In genomic region chr9:22116740-22117426, GRCm38 (mm10) we compare ENCODE assay signal across 8 mouse cellular contexts. TPM values are rescaled to one million over a fixed set of nuclear protein-coding genes. Genes with fewer than 3 reads are reported as not detected.
DNase-seq lines count a peak whose midpoint lies in the region; ATAC-seq and TF ChIP-seq lines count a peak whose summit lies in the region.

Gene Elof1 (minus strand): TSS chr9:22117172.

- peak; percentile 99 for DNase-seq in brain, embryonic 14.5 days (ENCODE audit: low read depth)
- peak; percentile 92 for DNase-seq in liver, adult 2 months (ENCODE audit: extremely low read depth, low read depth, low spot score)
- DNase-seq in splenic B cell, adult 2 months (ENCODE audit: low read depth, low spot score): peak; percentile 97

- under 1% methylated on average over 52 of the region's 52 CpGs for WGBS in heart, embryonic 11.5 days (ENCODE audit: insufficient replicate concordance)
- WGBS in kidney, embryonic 16.5 days: 0% methylated on average over 52 of the region's 52 CpGs
- under 1% methylated on average over 52 of the region's 52 CpGs for WGBS in liver, adult 2 months

- TF ChIP-seq POLR2A in brain, embryonic 14.5 days (IDR thresholded peaks at IDR 0.05; ENCODE audit: borderline replicate concordance, extremely low read depth, insufficient read depth, insufficient read length, poor library complexity, severe bottlenecking): 0 out of 2 replicates have a peak, but pooled peaks have one; percentile 46
- 0 out of 2 replicates have a peak, but pooled peaks have one; percentile 46 for TF ChIP-seq POLR2A in liver, adult 2 months (IDR thresholded peaks at IDR 0.05; ENCODE audit: extremely low read depth, insufficient read depth, low read length)
- TF ChIP-seq POLR2A in myocyte (IDR thresholded peaks at IDR 0.05; ENCODE audit: insufficient read length, low read depth): peak; percentile 67

- H3K79me2 ChIP-seq in C2C12 (ENCODE audit: control insufficient read depth, insufficient read depth) (peaks cover 30% of the 10 kb centered on the region), myocyte (ENCODE audit: control insufficient read depth, insufficient read depth) (peaks cover 14% of the 10 kb centered on the region)
- H3K79me2 ChIP-seq in liver, adult 2 months (ENCODE audit: control insufficient read depth, insufficient read depth, low read length): peaks cover 3% of the 10 kb centered on the region; the same call in 1 of the 2 replicates

- H3ac ChIP-seq in C2C12 (ENCODE audit: control insufficient read depth, insufficient read length, low read depth) (peak within 1 kb of the TSS; percentile 78), myocyte (ENCODE audit: control insufficient read depth, insufficient read length) (peak within 1 kb of the TSS; percentile 24)

- H3K9me3 ChIP-seq in erythroblast, embryonic 14.5 days (ENCODE audit: control insufficient read depth, low read length): no peaks in the 10 kb centered on the region
- H3K9me3 ChIP-seq in heart, embryonic 11.5 days (replicated peaks; ENCODE audit: control insufficient read depth, low read length): no peaks in the 10 kb centered on the region
- H3K9me3 ChIP-seq in kidney, embryonic 16.5 days (ENCODE audit: low read length): no peaks in the 10 kb centered on the region

- H3K27ac ChIP-seq in heart, embryonic 11.5 days (ENCODE audit: low read depth, low read length): peak within 1 kb of the TSS; percentile 64
- peak within 1 kb of the TSS; percentile 43; the same call in 1 of the 2 replicates for H3K27ac ChIP-seq in kidney, embryonic 16.5 days (ENCODE audit: low read length)
- peak within 1 kb of the TSS; percentile 72 for H3K27ac ChIP-seq in liver, adult 2 months (replicated peaks; ENCODE audit: insufficient read depth, low read depth, low read length)

- H3K27me3 ChIP-seq in C2C12 (ENCODE audit: control insufficient read depth, insufficient read depth, insufficient read length): no peaks in the 10 kb centered on the region
- no peaks in the 10 kb centered on the region for H3K27me3 ChIP-seq in erythroblast, embryonic 14.5 days (ENCODE audit: control insufficient read depth)
- no peaks in the 10 kb centered on the region for H3K27me3 ChIP-seq in heart, embryonic 11.5 days (ENCODE audit: control insufficient read depth, insufficient read depth, low read length)
- no peaks in the 10 kb centered on the region for H3K27me3 ChIP-seq in kidney, embryonic 16.5 days (ENCODE audit: insufficient read depth, low read length)
- no peaks in the 10 kb centered on the region for H3K27me3 ChIP-seq in liver, adult 2 months (ENCODE audit: control insufficient read depth, insufficient read depth, low read length)
- peaks cover 9% of the 10 kb centered on the region for H3K27me3 ChIP-seq in myocyte (ENCODE audit: control insufficient read depth, insufficient read depth, insufficient read length)
- no peaks in the 10 kb centered on the region for H3K27me3 ChIP-seq in splenic B cell, adult 2 months (ENCODE audit: control insufficient read depth, insufficient read depth, low read length, poor library complexity, severe bottlenecking)

- peak; percentile 86 for ATAC-seq in heart, embryonic 11.5 days (replicated peaks; ENCODE audit: insufficient number of reproducible peaks, low FRiP score, low TSS enrichment)
- peak; percentile 96 for ATAC-seq in kidney, embryonic 16.5 days (ENCODE audit: low FRiP score, low TSS enrichment)

- peak within 1 kb of the TSS; percentile 89 for H3K9ac ChIP-seq in heart, embryonic 11.5 days (ENCODE audit: low read depth, low read length)
- peak within 1 kb of the TSS; percentile 87 for H3K9ac ChIP-seq in kidney, embryonic 16.5 days (replicated peaks; ENCODE audit: low read length)
- H3K9ac ChIP-seq in liver, adult 2 months (ENCODE audit: low read depth, low read length): peak within 1 kb of the TSS; percentile 88

- H3K4me1 ChIP-seq in erythroblast, embryonic 14.5 days (ENCODE audit: control insufficient read depth): peaks cover 47% of the 10 kb centered on the region
- H3K4me1 ChIP-seq in heart, embryonic 11.5 days (ENCODE audit: control insufficient read depth, insufficient read depth, low read length): peaks cover 10% of the 10 kb centered on the region
- H3K4me1 ChIP-seq in kidney, embryonic 16.5 days (ENCODE audit: insufficient read depth, low read length): peaks cover 14% of the 10 kb centered on the region
- peaks cover 7% of the 10 kb centered on the region; the same call in 1 of the 2 replicates for H3K4me1 ChIP-seq in liver, adult 2 months (ENCODE audit: control insufficient read depth, insufficient read depth, low read length)

- H3K79me3 ChIP-seq in C2C12 (ENCODE audit: low read depth): peaks cover 16% of the 10 kb centered on the region

- H3K4me3 ChIP-seq in C2C12 (ENCODE audit: insufficient read depth, poor library complexity, severe bottlenecking) (peak within 1 kb of the TSS; percentile 61), myocyte (peak within 1 kb of the TSS; percentile 44)
- peak within 1 kb of the TSS; percentile 83 for H3K4me3 ChIP-seq in erythroblast, embryonic 14.5 days (replicated peaks)
- H3K4me3 ChIP-seq in heart, embryonic 11.5 days (ENCODE audit: low read depth, low read length): peak within 1 kb of the TSS; percentile 90
- peak within 1 kb of the TSS; percentile 89 for H3K4me3 ChIP-seq in kidney, embryonic 16.5 days (ENCODE audit: low read length)
- peak within 1 kb of the TSS; percentile 83 for H3K4me3 ChIP-seq in liver, adult 2 months (ENCODE audit: insufficient read depth, low read depth, low read length)

- H3K4me2 ChIP-seq in heart, embryonic 11.5 days: peak within 1 kb of the TSS; percentile 91
- H3K4me2 ChIP-seq in kidney, embryonic 16.5 days (replicated peaks; ENCODE audit: low read depth, low read length): peak within 1 kb of the TSS; percentile 83
- peak within 1 kb of the TSS; percentile 96 for H3K4me2 ChIP-seq in myocyte (ENCODE audit: low read depth)

- no peak for TF ChIP-seq CTCF in C2C12 (IDR thresholded peaks at IDR 0.05; ENCODE audit: control insufficient read depth, insufficient read depth, insufficient read length)
- no peak; the same call in 1 of the 2 replicates for TF ChIP-seq CTCF in brain, embryonic 14.5 days (IDR thresholded peaks at IDR 0.05; ENCODE audit: borderline replicate concordance, extremely low read depth, insufficient read depth, insufficient read length)
- no peak for TF ChIP-seq CTCF in liver, adult 2 months (IDR thresholded peaks at IDR 0.05; ENCODE audit: low read depth, low read length)

- peaks cover 15% of the 10 kb centered on the region for H3K36me3 ChIP-seq in C2C12 (ENCODE audit: control insufficient read depth, insufficient read depth)
- H3K36me3 ChIP-seq in erythroblast, embryonic 14.5 days (ENCODE audit: control insufficient read depth): peaks cover 34% of the 10 kb centered on the region
- peaks cover 14% of the 10 kb centered on the region for H3K36me3 ChIP-seq in heart, embryonic 11.5 days (ENCODE audit: control insufficient read depth, insufficient read depth, low read length)
- H3K36me3 ChIP-seq in kidney, embryonic 16.5 days (ENCODE audit: insufficient read depth, low read length): peaks cover 21% of the 10 kb centered on the region
- peaks cover 11% of the 10 kb centered on the region for H3K36me3 ChIP-seq in liver, adult 2 months (ENCODE audit: control insufficient read depth, insufficient read depth, low read length)
- peaks cover 7% of the 10 kb centered on the region for H3K36me3 ChIP-seq in myocyte (ENCODE audit: control insufficient read depth, insufficient read depth)
- H3K36me3 ChIP-seq in splenic B cell, adult 2 months (ENCODE audit: control insufficient read depth, insufficient read depth, low read length, poor library complexity, severe bottlenecking): peaks cover 10% of the 10 kb centered on the region

TF ChIP-seq in C2C12, 6 proteins besides CTCF, POLR2A, EP300 and RAD21:
- TF ChIP-seq CEBPB (IDR thresholded peaks at IDR 0.05; ENCODE audit: low read depth) (no peak), USF1 (IDR thresholded peaks at IDR 0.05; ENCODE audit: low read depth) (no peak)
TF ChIP-seq in C2C12: peak in this region for 0.

TF ChIP-seq in myocyte, 11 proteins besides CTCF, POLR2A, EP300 and RAD21:
- TF ChIP-seq REST (IDR thresholded peaks at IDR 0.05; ENCODE audit: insufficient read depth, insufficient read length): no peak
- peak; percentile 79 for TF ChIP-seq E2F4 (IDR thresholded peaks at IDR 0.05; ENCODE audit: insufficient read depth)
- TF ChIP-seq POLR2AphosphoS2 (IDR thresholded peaks at IDR 0.05; ENCODE audit: insufficient read length, low read depth): peak; percentile 83

RNA-seq across cellular contexts. Expression of gene Elof1, which starts in this region (rescaled TPM):
- polyA plus RNA-seq in C2C12 (2012; fragmentation: generic; extraction: Trizol) (183 TPM), myocyte (2012; fragmentation: generic; extraction: Trizol) (95.3 TPM)
- 138 and 193 TPM in 2 replicates for polyA plus RNA-seq in brain, embryonic 14.5 days (2012; rRNA removed)
- 12.4 and 16.3 TPM in 2 replicates for polyA plus RNA-seq in erythroblast, embryonic 14.5 days (2012)
- 132 and 134 TPM in 2 replicates for polyA plus RNA-seq in heart, embryonic 11.5 days (2014; fragmentation: Nextera tagmentation; extraction: Ambion mirVana)
- polyA plus RNA-seq in kidney, embryonic 16.5 days (2015; fragmentation: Nextera tagmentation; extraction: Ambion mirVana): 195 and 203 TPM in 2 replicates
- 46.2 and 56.8 TPM in 2 replicates for total RNA-seq in liver, adult 2 months (2014; rRNA removed)
- polyA plus RNA-seq in liver, adult 2 months (2012; rRNA removed): 106 and 108 TPM in 2 replicates

Comparison
In these comparisons a context has a peak if more than half of its experiments do, and no peak if none do; other contexts are left out.
1. Peak in every context shown above with its lines: DNase-seq, ATAC-seq, H3K4me3 ChIP-seq and H3K27ac ChIP-seq.